Mouse (Mus musculus) liver, embryonic 13.5 days (tissue): Measurements from ENCODE around the gene Msrb2. TPM values are rescaled to one million over a fixed set of nuclear protein-coding genes. Genes with fewer than 3 reads are reported as not detected.

ENCODE experiments used
- ATAC-seq: fragments of 200-750 bp; cut with Nextera tagmentation; 2 replicates; pipeline ENCODE4 v1.8.0; 2017; ENCODE audit warnings: low read depth, mild to moderate bottlenecking, moderate number of reproducible peaks, moderate library complexity
- DNase-seq: peaks from one replicate; pipeline ENCODE4 v3.0.0; 2022
- H3K27ac ChIP-seq: fragments of 300-500 bp; sonication (generic); 2 replicates; pipeline ENCODE4 v1.5.1; 2015; ENCODE audit warnings: moderate library complexity, mild to moderate bottlenecking, inconsistent platforms
- H3K27me3 ChIP-seq: fragments of 300-500 bp; sonication (generic); 2 replicates; pipeline ENCODE4 v1.6.1; 2015; ENCODE audit warnings: mild to moderate bottlenecking, inconsistent platforms
- H3K36me3 ChIP-seq: fragments of 300-500 bp; sonication (generic); 2 replicates; pipeline ENCODE4 v1.6.1; 2015; ENCODE audit warnings: mild to moderate bottlenecking, inconsistent platforms
- H3K4me1 ChIP-seq: fragments of 300-500 bp; sonication (generic); replicated peaks from 2 replicates; pipeline ENCODE4 v1.6.1; 2015; ENCODE audit warnings: inconsistent platforms
- H3K4me2 ChIP-seq: fragments of 300-500 bp; sonication (generic); 2 replicates; pipeline ENCODE4 v1.6.1; 2015; ENCODE audit warnings: inconsistent platforms, mild to moderate bottlenecking, moderate library complexity
- H3K4me3 ChIP-seq: fragments of 300-500 bp; sonication (generic); replicated peaks from 2 replicates; pipeline ENCODE4 v1.5.1; 2015; ENCODE audit warnings: mild to moderate bottlenecking, inconsistent platforms
- H3K9ac ChIP-seq: fragments of 300-500 bp; sonication (generic); 2 replicates; pipeline ENCODE4 v1.6.1; 2015; ENCODE audit warnings: mild to moderate bottlenecking, inconsistent platforms
- H3K9me3 ChIP-seq: fragments of 300-500 bp; sonication (generic); replicated peaks from 2 replicates; pipeline ENCODE4 v1.6.1; 2016; ENCODE audit warnings: inconsistent platforms
- WGBS: fragments of 180-500 bp; shearing (Covaris S2); methylation state at CpG from one replicate; pipeline ENCODE4 v1.1.7; 2015; ENCODE audit not compliant: insufficient replicate concordance; 5-methylcytosine and 5-hydroxymethylcytosine counted together
- polyA plus RNA-seq: library from polyadenylated mRNA; unstranded; fragments of >200 nt; fragmentation: Nextera tagmentation; extraction: Ambion mirVana; gene quantifications from 2 replicates; pipeline ENCODE4 v1.2.1, GENCODE M21; 2015

Gene Msrb2
- polyA plus RNA-seq, result 10.6 and 12.0 TPM in 2 replicates

- peaks cover 7% of the 10 kb centered on the region for H3K4me1 ChIP-seq
- peak within 1 kb of the TSS; percentile 75 for H3K9ac ChIP-seq
- H3K9me3 ChIP-seq, result no peaks in the 10 kb centered on the region
- no peaks in the 10 kb centered on the region for H3K36me3 ChIP-seq
- peak within 1 kb of the TSS; percentile 60 for H3K27ac ChIP-seq
- under 1% methylated on average over 39 of the region's 39 CpGs for WGBS
- ATAC-seq, result peak; percentile 87
- peak within 1 kb of the TSS; percentile 72 for H3K4me2 ChIP-seq
- H3K4me3 ChIP-seq, result peak within 1 kb of the TSS; percentile 69
- peak; percentile 45 for DNase-seq
- no peaks in the 10 kb centered on the region for H3K27me3 ChIP-seq
These were observed at the start of gene Msrb2 for GRCm38 (mm10) chr2:19371390-19372158. Msrb2 (plus strand) TSS chr2:19371440.

DNA sequence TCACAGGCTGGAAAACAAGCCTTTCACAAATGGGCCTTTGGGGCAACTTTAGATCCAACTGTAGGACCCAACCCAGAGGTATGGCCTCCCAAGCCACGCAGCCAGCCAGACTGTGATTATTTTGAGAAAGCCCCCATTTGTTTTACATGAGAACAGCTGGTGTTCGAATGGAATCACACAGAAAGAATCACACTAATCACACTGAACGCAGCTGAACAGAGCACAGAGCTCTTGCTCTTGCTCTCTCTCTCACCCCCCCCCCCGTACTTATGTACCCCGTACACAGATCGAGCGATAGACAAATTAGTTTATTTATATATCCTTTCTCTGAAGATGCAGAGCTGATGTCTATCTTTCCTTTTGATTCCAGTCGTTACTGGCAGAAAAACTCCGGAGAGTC lies 48.8 kb upstream of the Msrb2 start:
- Histone ChIP-seq H3K27ac (no peak overlapping the region), H3K4me2 (no peak overlapping the region), H3K27me3 (no peaks in the 10 kb centered on the region), H3K9me3 (no peaks in the 10 kb centered on the region), H3K36me3 (no peaks in the 10 kb centered on the region), H3K4me3 (no peak overlapping the region), H3K4me1 (peaks cover 12% of the 10 kb centered on the region), H3K9ac (no peak overlapping the region)
- DNase-seq (no peak), ATAC-seq (no peak)
- 71% methylated on average over 9 of the region's 9 CpGs for WGBS

- H3K36me3 ChIP-seq, result no peaks in the 10 kb centered on the region
- no peaks in the 10 kb centered on the region for H3K27me3 ChIP-seq
- no peak overlapping the region for H3K4me2 ChIP-seq
- no peak overlapping the region for H3K4me3 ChIP-seq
- 48% methylated on average over 1 of the region's 1 CpGs for WGBS
- no peaks in the 10 kb centered on the region for H3K9me3 ChIP-seq
- H3K27ac ChIP-seq, result no peak overlapping the region
- H3K9ac ChIP-seq, result no peak overlapping the region
- H3K4me1 ChIP-seq, result no peaks in the 10 kb centered on the region
- ATAC-seq, result no peak
- DNase-seq, result no peak
These were observed 44.9 kb upstream of the Msrb2 start for GRCm38 (mm10) chr2:19326376-19326775.

DNA sequence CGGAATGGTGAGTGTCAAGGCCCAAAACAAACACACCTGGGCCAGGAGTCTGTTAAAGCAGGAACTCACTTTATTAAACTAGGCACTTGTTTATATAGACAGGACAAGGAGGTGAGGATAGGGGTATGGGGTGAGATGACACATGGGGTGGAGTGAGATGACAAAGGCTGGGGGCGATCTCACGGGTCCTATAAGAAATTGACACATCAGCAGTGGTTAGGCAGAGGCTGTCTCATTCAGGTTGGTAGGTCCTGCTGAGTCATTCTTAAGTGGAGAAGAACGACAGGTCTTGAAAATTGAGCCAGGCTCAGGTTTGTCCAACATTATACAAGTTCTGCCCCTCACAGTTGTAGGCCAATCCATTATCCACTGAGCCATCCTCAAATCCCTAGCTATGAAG lies 43.4 kb upstream of the Msrb2 start:
- Histone ChIP-seq H3K27me3 (no peaks in the 10 kb centered on the region), H3K9ac (no peak overlapping the region), H3K9me3 (no peaks in the 10 kb centered on the region), H3K4me3 (no peak overlapping the region), H3K27ac (no peak overlapping the region), H3K4me1 (no peaks in the 10 kb centered on the region), H3K36me3 (no peaks in the 10 kb centered on the region), H3K4me2 (no peak overlapping the region)
- 57% methylated on average over 4 of the region's 4 CpGs for WGBS
- DNase-seq (no peak), ATAC-seq (no peak)

- no peaks in the 10 kb centered on the region for H3K9me3 ChIP-seq
- no peak overlapping the region for H3K4me3 ChIP-seq
- ATAC-seq, result no peak
- no peaks in the 10 kb centered on the region for H3K27me3 ChIP-seq
- peaks cover 3% of the 10 kb centered on the region; the same call in 1 of the 2 replicates for H3K4me1 ChIP-seq
- 34% methylated on average over 10 of the region's 10 CpGs for WGBS
- H3K27ac ChIP-seq, result no peak overlapping the region
- H3K36me3 ChIP-seq, result no peaks in the 10 kb centered on the region
- no peak overlapping the region for H3K9ac ChIP-seq
- peak overlapping the region; percentile 19; the same call in 1 of the 2 replicates for H3K4me2 ChIP-seq
- no peak for DNase-seq
These were observed 27.2 kb upstream of the Msrb2 start for GRCm38 (mm10) chr2:19343901-19344635.

GRCm38 (mm10) chr2:19344636-19345413 lies 26.4 kb upstream of the Msrb2 start:
- Histone ChIP-seq H3K9ac (no peak overlapping the region), H3K9me3 (no peaks in the 10 kb centered on the region), H3K4me2 (peak overlapping the region; percentile 19; the same call in 1 of the 2 replicates), H3K27me3 (no peaks in the 10 kb centered on the region), H3K4me1 (peaks cover 3% of the 10 kb centered on the region; the same call in 1 of the 2 replicates), H3K27ac (no peak overlapping the region), H3K4me3 (no peak overlapping the region), H3K36me3 (no peaks in the 10 kb centered on the region)
- ATAC-seq (no peak), DNase-seq (peak; percentile 24)
- 30% methylated on average over 20 of the region's 20 CpGs for WGBS

- no peaks in the 10 kb centered on the region for H3K9me3 ChIP-seq
- 56% methylated on average over 5 of the region's 5 CpGs for WGBS
- H3K4me2 ChIP-seq, result no peak overlapping the region
- no peak overlapping the region for H3K9ac ChIP-seq
- ATAC-seq (no peak), DNase-seq (no peak)
- H3K4me3 ChIP-seq, result no peak overlapping the region
- no peaks in the 10 kb centered on the region for H3K27me3 ChIP-seq
- H3K4me1 ChIP-seq, result peaks cover 3% of the 10 kb centered on the region; the same call in 1 of the 2 replicates
- H3K36me3 ChIP-seq, result no peaks in the 10 kb centered on the region
- H3K27ac ChIP-seq, result no peak overlapping the region
These were observed 25.8 kb upstream of the Msrb2 start for GRCm38 (mm10) chr2:19345414-19345964.

DNA sequence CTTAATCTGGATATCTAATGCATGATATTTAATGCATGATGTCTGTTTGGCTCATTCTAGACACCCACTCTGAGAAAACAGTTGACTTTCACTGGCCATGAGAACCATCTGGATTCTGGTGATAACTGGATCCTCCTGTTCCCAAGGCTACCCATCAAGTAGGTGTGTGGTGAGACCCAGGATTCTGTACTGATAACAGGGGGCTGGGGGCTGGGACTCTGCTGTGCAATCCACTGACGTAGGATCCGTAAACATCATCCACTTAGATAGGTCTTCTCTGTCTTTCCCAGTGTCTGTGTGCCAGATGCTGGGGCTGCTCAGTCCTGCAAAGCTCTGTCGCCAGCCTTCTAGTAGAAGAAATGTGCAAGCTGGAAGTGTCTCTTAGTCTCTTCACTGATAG lies 22.8 kb upstream of the Msrb2 start:
- DNase-seq (no peak), ATAC-seq (peak; percentile 50)
- Histone ChIP-seq H3K9ac (no peak overlapping the region), H3K36me3 (no peaks in the 10 kb centered on the region), H3K4me1 (peaks cover 3% of the 10 kb centered on the region; the same call in 1 of the 2 replicates), H3K9me3 (no peaks in the 10 kb centered on the region), H3K27ac (no peak overlapping the region), H3K4me2 (no peak overlapping the region), H3K27me3 (no peaks in the 10 kb centered on the region), H3K4me3 (no peak overlapping the region)
- WGBS, result 33% methylated on average over 3 of the region's 3 CpGs

GRCm38 (mm10) chr2:19350167-19350566 lies 21.1 kb upstream of the Msrb2 start:
- no peaks in the 10 kb centered on the region for H3K36me3 ChIP-seq
- H3K4me1 ChIP-seq, result peaks cover 3% of the 10 kb centered on the region; the same call in 1 of the 2 replicates
- 71% methylated on average over 5 of the region's 5 CpGs for WGBS
- ATAC-seq, result no peak
- no peak overlapping the region for H3K9ac ChIP-seq
- H3K9me3 ChIP-seq, result no peaks in the 10 kb centered on the region
- H3K27me3 ChIP-seq, result no peaks in the 10 kb centered on the region
- H3K4me2 ChIP-seq, result no peak overlapping the region
- no peak overlapping the region for H3K27ac ChIP-seq
- no peak overlapping the region for H3K4me3 ChIP-seq
- no peak for DNase-seq

DNA sequence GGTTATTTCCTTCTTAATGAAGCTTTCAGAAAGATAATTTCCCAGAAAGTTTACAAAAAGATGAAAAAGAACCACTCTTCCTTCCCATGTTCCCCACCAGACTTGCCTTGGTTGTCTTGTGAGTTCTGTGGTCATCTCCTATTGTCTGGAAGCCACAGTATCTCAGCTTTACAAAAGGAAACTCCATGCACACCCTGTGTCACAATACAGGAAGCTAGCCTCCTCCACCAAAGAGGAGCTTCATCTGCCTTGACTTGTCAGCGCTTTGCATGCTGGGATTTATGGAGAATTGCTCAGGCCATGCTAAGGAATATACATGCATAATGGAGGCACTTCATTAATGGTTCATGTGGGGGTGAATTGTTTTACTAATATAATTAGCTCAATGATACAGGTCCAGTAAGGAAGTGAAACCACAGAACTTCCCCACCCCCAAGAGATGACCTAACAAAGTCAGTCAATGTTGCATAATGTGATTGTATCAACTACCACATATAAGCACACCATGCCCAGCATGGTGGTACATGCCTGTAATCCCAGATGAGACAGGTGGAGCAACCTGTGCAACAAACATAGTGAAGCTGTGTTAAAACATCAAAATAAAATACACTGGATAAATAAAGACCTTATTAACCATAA lies 19.5 kb upstream of the Msrb2 start:
- H3K27me3 ChIP-seq, result no peaks in the 10 kb centered on the region
- H3K36me3 ChIP-seq, result no peaks in the 10 kb centered on the region
- WGBS, result 58% methylated on average over 1 of the region's 1 CpGs
- H3K4me2 ChIP-seq, result no peak overlapping the region
- DNase-seq (no peak), ATAC-seq (no peak)
- H3K4me3 ChIP-seq, result no peak overlapping the region
- H3K9ac ChIP-seq, result no peak overlapping the region
- peaks cover 3% of the 10 kb centered on the region; the same call in 1 of the 2 replicates for H3K4me1 ChIP-seq
- H3K27ac ChIP-seq, result no peak overlapping the region
- no peaks in the 10 kb centered on the region for H3K9me3 ChIP-seq
